Mouse (Mus musculus) CH12F3 (cell line): ENCODE data around the gene Apon.
"Not testable (repeated sequence)": the region's sequence is repeated elsewhere in the genome, so short reads cannot be mapped to it uniquely, and the experiment has no call there.

Source experiments
- in situ Hi-C: fragments of 300-500 bp; cut with MboI; formaldehyde crosslinking; loops from 2 replicates; pipeline ENCODE4 v1.14.3; 2020; ENCODE audit warnings: low sequenced_read_pairs

Apon gene

GRCm38 (mm10) chr10:128232420-128232985 lies 21.4 kb upstream of the Apon start:
- in situ Hi-C loops: no loop called here

- in situ Hi-C loops: no loop called here
Observed at GRCm38 (mm10) chr10:128236321-128236720, 17.6 kb upstream of the Apon start.

- in situ Hi-C loops: no loop called here
Observed at GRCm38 (mm10) chr10:128237807-128238480, 16.0 kb upstream of the Apon start.

GRCm38 (mm10) chr10:128239140-128239539 lies 14.8 kb upstream of the Apon start:
- in situ Hi-C loops: no loop called here

GRCm38 (mm10) chr10:128240131-128240530 lies 13.8 kb upstream of the Apon start:
- in situ Hi-C loops: no loop called here

- in situ Hi-C loops: no loop called here
Observed at GRCm38 (mm10) chr10:128243252-128243651, 10.6 kb upstream of the Apon start.

- in situ Hi-C loops: no loop called here
Observed at GRCm38 (mm10) chr10:128244121-128244520, 9.8 kb upstream of the Apon start.

- in situ Hi-C loops: no loop called here
Observed at GRCm38 (mm10) chr10:128247020-128247732, 6.7 kb upstream of the Apon start.

- in situ Hi-C loops: no loop called here
Observed at GRCm38 (mm10) chr10:128250565-128250964, 3.3 kb upstream of the Apon start.

GRCm38 (mm10) chr10:128255925-128256324 lies 2.0 kb downstream of the Apon start:
- in situ Hi-C loops: no loop called here

GRCm38 (mm10) chr10:128256328-128256727 lies 2.4 kb downstream of the Apon start:
- in situ Hi-C loops: no loop called here

GRCm38 (mm10) chr10:128258953-128259352 lies 5.1 kb downstream of the Apon start:
- in situ Hi-C loops: no loop called here

- in situ Hi-C loops: no loop called here
Observed at GRCm38 (mm10) chr10:128259946-128260345, 6.0 kb downstream of the Apon start.

GRCm38 (mm10) chr10:128260376-128260775 lies 6.5 kb downstream of the Apon start:
- in situ Hi-C loops: not testable (repeated sequence)

GRCm38 (mm10) chr10:128262300-128262699 lies 8.4 kb downstream of the Apon start:
- in situ Hi-C loops: no loop called here

GRCm38 (mm10) chr10:128263393-128264310 lies 9.8 kb downstream of the Apon start:
- in situ Hi-C loops: no loop called here

- in situ Hi-C loops: no loop called here
Observed at GRCm38 (mm10) chr10:128268371-128268770, 14.5 kb downstream of the Apon start, which contains the start of gene Apof. Apof (plus strand) TSS chr10:128268671.

GRCm38 (mm10) chr10:128269206-128269910 lies 15.5 kb downstream of the Apon start:
- in situ Hi-C loops: no loop called here

- in situ Hi-C loops: no loop called here
Observed at GRCm38 (mm10) chr10:128270287-128270841, 16.5 kb downstream of the Apon start, which contains the start of gene Stat2. Stat2 (plus strand) TSS chr10:128270559.

GRCm38 (mm10) chr10:128270866-128271265 lies 17.0 kb downstream of the Apon start:
- in situ Hi-C loops: no loop called here
